Mouse (Mus musculus) gastrocnemius, adult 8-10 months (tissue): ENCODE measurements around the gene Prodh2. TPM values are rescaled to one million over a fixed set of nuclear protein-coding genes. Genes with fewer than 3 reads are reported as not detected.

Experiments
- DNase-seq, 2 experiments: peaks; one replicate each; pipeline ENCODE4 v3.0.0; 2022; ENCODE audit warnings: low spot score in 2 of 2
- microRNA-seq: library from miRNA; unstranded; fragments of <30 nt; microRNA quantifications from one replicate; pipeline ENCODE4 v1.2.0, GENCODE M21; 2022
- total RNA-seq, 4 experiments: library from RNA; stranded (reverse); gene quantifications; 2 replicates each; pipeline ENCODE4 v1.2.4; 2022

Prodh2 gene
- total RNA-seq, 4 experiments from 2014 or later: not detected

DNA sequence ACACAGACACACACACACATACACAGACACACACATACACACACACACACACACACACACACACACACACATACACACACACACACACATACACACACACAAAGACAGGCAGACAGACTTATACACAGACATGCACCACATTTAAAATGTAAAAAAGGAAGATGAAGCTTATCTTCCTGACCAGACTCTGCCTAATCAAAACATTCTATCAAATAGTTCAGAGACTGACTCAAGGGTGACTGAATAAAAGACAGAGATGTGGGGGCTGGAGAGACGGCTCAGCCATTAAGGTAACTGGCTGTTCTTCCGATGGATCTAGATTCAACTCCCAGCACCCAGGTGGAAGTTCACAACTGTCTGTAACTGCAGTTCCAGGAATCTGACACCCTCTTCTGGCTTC, 50.9 kb downstream of the Prodh2 start:
- no peak for DNase-seq

DNA sequence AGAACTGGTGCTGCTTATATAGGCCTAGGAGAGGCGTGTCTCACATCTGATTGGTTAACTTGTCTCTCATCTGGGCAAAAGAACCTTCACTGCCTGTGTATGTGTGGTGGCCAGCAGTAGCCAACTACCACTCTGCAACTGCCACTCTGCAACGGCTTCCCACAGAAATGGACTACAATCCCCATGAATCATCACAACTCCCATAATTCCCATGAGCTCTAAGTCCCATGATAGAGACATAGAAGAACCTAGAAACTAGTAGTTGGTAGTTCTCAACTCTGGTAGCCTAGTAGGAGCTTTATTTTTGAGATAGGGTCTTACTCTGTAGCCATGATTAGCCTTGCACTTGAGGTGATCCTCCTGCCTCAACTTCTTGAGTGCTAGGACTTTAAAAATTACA, 56.5 kb downstream of the Prodh2 start:
- DNase-seq: no peak

DNA sequence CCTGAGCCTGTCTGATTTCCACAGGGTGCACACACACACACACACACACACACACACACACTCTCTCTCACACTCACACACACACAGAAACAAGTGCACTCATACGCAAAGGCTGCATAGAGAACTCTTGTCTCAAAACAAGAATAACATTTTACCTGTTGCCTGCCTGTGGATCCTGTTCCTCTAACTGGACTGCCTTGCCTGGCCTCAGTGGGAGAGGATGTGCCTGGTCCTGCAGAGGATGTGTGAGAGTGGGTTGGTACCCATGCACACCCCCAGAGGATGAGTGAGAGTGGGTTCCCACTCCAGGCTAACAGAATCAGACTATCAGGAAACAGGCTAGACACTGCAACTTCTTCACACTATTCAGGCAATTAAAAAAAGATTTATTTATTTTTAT, 57.2 kb downstream of the Prodh2 start:
- DNase-seq: no peak

DNA sequence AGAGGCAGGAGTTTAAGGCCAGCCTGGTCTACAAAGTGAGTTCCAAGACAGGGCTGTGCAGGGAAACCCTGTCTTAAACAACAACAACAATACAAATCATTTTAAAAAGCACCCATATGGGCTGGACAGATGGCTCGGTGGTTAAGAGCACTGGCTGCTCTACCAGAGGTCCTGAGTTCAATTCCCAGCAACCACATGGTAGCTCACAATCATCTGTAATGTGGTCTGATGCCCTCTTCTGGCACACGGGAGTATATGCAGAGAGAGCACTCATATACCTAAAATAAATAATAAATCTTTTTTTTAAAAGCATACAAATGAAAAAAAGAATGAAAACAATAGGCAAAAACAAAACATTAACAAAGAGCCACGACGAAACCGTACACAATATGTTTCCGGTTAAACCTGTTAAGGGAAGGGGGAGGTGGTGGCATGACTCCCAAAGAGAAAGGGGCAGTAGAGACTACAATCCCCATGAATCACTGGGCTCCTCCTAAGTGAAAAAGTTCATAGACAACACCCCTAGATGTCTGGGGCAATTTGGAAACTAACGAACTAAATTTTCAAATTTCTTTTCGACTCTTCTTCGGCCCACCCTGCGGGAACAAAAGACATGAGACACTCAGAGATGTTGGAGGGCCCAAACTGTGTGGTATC, 58.2 kb downstream of the Prodh2 start:
- DNase-seq: no peak

DNA sequence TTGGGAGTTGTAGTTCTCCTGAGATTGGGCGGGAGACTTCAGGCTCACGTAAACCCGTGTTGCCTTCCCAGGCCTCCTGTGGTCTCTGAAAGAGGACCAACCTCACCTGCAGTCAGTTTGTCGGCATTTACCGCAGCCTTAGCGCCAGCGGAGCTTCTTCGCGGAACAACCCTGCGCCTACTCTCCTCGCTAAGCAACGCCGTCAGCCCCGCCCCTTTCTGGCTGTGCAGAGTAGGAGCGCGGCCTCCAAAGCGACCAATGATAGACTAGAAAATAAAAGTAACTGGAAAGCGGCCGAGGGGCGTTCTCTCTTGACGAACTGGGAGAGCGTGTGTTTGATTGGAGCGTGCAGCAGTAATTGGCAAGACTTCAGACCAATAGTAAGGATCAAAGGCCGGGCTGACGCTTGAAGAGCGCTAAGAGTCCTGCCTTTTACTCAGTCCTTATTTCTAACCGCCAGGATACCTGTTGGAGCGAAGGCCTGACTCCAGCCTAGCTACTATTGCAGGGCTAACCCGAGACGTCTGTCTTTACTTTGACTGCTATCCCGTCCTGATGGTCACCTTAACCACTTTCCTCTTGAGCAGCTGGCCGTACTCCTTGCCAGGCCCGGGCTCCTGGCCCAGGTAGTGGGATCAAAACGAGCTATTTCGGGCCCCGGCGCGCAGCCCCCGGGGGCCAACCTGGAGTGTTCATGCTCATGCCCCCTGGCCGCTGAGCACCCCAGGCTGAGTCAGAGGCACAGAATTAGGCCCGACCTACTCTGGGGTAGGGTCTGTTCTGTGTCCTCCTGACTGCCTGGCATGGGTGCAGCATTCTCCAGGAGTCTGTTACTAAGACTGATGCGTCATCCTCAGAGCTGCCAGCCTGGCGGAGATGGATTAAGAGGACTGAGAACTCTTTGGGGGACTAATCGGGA, 58.9 kb downstream of the Prodh2 start, which contains the start of the genes Hspb6 and Proser3:
Gene Hspb6, plus strand, starts transcription at position 77 of the 919 bp plus-strand sequence.
Gene Proser3, minus strand, starts transcription at position 198 of the 919 bp plus-strand sequence.
- peak; percentile 95 to 96 for DNase-seq

DNA sequence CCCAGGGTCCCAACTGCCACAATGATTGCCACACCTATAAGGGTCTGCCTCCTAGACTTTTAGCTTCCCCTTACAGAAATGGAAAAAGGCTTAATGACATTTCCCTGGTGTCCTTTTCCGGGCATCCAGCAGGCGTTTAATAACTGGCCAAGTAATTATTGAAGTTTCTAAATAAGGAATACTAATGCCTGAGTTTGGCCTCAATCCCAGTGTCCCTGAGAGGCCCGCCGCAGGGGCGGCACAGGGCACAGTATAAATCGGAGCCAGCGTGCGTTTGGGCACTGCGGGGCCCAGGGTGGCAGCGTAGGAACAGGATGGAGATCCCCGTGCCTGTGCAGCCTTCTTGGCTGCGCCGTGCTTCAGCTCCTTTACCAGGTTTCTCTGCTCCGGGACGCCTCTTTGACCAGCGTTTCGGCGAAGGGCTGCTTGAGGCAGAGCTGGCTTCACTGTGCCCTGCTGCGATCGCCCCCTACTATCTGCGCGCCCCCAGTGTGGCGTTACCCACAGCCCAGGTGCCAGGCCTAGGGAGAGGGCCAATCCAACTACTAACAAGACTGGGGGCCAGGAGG, 59.7 kb downstream of the Prodh2 start:
- DNase-seq: peak; percentile 50 to 72

DNA sequence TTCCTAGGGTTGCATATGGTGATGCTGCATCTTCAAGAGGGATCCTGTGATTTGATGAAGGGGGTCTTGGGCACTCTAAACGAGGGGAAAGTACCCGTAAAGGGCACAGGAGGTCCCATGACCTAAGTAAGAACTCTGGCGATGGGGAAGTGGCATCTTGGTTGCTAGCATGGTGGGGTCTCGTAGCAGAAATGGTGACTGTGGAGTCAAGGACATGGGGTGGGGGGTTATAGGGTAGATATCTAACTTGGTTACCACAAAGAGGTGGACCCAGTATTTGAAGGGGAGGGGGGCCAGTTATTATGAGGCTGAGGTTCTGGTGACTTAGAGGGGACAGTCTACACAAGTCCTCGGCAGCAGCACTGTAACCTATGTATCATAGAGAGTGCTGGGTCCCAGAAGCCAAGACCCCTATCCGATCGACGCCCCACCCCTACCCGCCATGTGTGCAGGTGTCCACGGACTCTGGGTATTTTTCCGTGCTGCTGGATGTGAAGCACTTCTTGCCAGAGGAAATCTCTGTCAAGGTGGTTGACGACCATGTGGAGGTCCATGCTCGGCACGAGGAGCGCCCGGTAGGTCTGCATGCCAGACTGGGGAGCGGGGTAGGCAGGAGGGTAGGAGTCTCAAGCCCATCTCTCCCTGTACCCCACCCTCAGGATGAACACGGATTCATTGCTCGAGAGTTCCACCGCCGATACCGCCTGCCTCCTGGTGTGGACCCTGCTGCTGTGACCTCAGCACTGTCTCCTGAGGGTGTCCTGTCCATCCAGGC, 60.6 kb downstream of the Prodh2 start:
- no peak for DNase-seq

DNA sequence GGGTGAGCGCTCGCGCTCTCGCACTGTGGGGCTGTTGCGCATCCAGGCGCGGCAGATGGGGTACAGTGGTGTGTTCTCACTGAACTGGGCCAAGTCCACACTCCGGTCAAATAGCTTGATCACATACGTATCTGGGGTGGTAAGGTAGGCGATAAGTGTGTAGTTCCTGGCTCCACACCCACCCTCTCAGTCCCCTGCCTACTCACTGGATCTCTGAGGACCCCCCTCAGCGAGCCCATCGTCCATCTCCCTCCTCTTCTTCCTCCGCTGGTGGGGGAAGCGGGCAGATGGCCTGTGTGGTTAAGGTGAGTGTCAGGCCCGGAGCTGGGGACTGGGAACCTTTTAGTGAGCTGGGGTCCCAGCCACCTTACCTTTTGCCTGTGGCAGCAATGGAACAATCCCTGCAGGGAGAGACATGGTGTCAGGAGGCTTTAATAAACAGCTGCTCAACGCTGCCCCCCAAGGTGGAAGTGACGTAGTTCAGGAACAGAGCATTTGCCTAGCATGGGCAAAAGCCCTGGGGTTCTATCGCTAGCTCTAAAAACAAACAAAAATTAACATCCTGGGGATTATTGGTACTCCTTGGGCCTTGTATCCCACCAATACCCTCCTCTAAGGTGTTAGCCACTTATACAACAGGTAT, 63.6 kb downstream of the Prodh2 start:
- DNase-seq: no peak

DNA sequence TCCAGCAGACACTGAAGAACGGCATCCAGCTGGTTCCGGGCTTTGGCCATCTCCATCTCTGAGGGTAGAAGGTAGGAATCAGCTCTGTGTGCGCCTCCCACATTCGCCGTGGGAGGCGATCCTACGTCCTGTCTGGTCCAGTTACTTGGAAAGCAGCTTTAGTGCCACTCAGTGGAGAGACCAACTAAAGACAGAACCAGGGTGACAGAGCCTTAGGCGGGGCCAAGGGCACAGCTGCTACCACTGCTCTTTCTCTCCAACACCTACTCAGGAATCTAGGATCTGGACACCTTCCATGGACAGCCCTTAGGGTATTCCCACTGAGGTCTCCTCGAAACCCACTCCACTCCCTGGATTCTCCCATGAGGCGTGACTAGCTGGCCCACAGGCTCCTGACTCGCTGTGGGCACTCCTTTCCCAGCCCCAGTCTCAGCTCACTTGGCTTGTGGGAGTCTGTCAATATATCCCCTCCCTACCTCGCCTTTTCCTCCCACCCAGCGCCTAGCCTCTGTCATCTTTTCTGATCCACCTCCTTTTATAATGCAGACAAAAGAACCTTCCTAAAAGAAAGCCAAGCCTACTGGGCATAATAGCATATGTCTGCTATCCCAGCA, 64.6 kb downstream of the Prodh2 start:
- DNase-seq: no peak

DNA sequence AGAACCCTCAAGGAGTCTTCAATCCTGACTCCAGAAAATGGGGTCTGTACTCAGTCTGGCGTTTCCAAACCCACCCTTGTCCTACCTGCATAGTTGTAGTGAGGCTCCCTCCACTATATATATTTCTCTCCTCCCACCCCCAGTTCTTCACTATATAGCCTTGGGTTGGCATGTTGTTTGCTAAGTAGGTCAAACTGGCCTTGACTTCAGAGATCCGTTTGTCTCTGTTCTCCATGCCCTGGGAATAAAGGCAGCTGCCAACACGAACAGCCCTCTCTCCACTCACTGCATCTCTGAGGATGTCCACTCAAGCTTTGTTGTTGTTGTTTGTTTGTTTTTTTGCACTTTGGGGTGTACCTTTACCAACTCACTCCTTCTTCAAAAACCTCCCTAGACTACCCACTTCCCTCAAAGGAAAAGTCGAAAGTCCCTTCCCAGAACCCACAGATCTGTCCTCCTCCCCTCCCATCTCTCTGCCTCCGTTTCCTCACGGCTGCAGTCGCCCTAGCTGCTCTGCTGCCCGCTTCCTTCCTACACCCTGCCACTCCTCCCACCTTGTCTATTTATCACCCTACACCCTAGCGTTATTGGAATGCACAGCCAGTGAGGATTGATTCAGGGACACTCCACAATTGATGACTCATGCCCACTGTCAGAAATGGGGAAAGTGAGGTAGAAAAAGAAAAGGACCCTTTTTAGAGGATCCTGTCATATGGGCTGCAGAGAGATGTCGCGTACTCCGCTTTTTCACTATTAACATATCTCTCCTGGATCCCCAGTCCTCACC, 65.4 kb downstream of the Prodh2 start:
- DNase-seq: no peak

DNA sequence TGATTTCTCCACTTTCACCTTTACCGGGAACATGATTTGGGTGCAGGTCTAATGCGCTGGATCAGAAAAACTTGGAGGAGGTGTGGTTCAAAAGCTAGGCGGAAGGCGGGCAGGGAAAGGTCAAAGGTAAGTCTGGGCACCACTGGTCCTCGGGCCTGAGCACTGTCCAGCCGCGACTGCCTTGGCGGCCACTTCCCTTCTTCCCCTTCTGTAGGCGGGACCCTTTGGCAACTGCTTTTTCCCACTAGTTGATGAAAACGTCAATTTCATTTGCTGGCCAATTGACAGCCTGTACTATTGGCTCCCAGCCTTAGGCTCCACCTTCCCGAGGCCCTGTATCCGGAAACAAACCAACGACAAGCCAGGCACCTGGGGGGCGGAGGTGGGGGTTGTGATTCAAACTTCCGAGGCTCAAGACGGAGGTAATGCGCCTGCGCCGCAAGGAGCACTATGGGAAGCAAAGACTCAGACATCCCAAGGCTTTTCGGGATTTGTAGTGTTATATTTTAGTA, 66.1 kb downstream of the Prodh2 start, which contains the start of gene Lin37:
Gene Lin37, minus strand, starts transcription at position 396 of the 512 bp plus-strand sequence.
- peak; percentile 98 to 99 for DNase-seq

DNA sequence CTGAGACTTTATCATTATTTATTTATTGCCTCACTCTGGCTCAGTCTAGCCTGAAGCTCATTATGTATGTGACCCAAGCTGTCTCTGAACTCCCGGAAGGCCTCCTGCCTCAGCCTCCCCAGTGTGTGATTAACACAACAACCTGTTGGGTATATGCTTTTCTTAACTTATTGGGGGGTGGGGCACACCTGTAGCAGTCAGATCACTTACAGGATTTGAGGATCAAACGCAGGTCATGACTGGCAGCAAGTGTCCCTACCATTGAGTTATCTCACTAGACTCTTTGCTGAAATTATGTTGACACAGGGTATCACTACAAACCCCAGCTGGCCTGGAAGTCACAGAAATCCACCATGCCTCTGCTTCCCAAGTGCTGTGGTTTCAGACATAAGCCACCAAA, 66.9 kb downstream of the Prodh2 start:
- DNase-seq: no peak

DNA sequence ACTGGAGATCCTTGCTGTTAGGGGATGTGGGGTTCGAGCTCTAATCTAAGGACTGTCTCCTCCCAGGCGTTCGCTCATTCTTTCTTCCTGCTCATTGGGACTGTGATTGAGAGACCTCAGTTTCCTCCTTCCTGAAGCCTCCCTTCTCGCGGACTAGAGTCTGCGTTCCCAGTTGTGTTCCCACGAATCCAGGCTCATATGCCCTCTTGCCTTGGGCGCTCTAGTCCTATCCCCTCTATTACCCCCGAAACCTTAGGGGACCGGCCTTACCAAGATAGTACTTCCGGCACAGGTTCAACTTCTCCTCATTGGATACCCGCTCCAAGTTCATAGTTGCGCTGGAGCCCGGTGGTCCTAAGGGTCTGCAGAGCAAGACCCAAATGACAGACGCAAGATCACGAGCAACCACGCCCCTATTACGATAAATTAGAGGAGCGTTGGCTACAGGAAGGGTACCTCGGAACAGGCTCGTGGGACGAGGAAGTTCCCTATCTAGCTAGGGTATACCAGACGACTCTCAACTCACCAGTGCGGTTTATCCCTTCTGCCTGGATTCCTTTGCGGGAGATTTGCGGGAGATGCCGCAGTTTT, 69.2 kb downstream of the Prodh2 start:
- no peak for DNase-seq

Small RNAs within 50 kb of the gene (microRNA-seq; reads per million reads assigned to microRNA genes)
- 5.0 reads per million for gene Gm38670

Other genes with a start within 250 kb of the Prodh2 start
- not detected for gene Thap8, start 213.5 kb upstream of the Prodh2 start, total RNA-seq
- gene Wdr62, start 213.2 kb upstream of the Prodh2 start, total RNA-seq: 1 to 10 TPM in 3 of 4 experiments, under 1 TPM in 1; 0.90 to 2.3 (median 1.4) TPM
- gene Clip3, start 201.9 kb upstream of the Prodh2 start, total RNA-seq: 1 to 10 TPM; 1.1 to 7.3 (median 3.4) TPM
- gene Alkbh6, start 184.9 kb upstream of the Prodh2 start, total RNA-seq: 10 to 100 TPM; 21.4 to 31.1 (median 26.4) TPM
- 1 to 10 TPM in 2 of 4 experiments, under 1 TPM in 1, not detected in 1; 0.73 to 1.7 (median 1.3) TPM for gene Syne4, start 178.8 kb upstream of the Prodh2 start, total RNA-seq
- under 1 TPM; 0.32 to 0.92 (median 0.53) TPM for gene E130208F15Rik, start 171.9 kb upstream of the Prodh2 start, total RNA-seq
- gene Sdhaf1, start 169.7 kb upstream of the Prodh2 start, total RNA-seq: 1 to 10 TPM; 5.9 to 8.7 (median 7.5) TPM
- 1 to 10 TPM; 4.5 to 7.5 (median 5.6) TPM for gene Lrfn3, start 130.8 kb upstream of the Prodh2 start, total RNA-seq
- 1 to 10 TPM in 2 of 4 experiments, under 1 TPM in 2; 0.82 to 5.5 (median 2.1) TPM for gene Tyrobp, start 79.9 kb upstream of the Prodh2 start, total RNA-seq
- not detected for gene Hcst, start 73.8 kb upstream of the Prodh2 start, total RNA-seq
- under 1 TPM in 1 of 4 experiments, not detected in 3; 0.40 TPM for gene Nfkbid, start 71.9 kb upstream of the Prodh2 start, total RNA-seq
- 1 to 10 TPM in 1 of 4 experiments, under 1 TPM in 3; 0.46 to 1.5 (median 0.71) TPM for gene Aplp1, start 48.1 kb upstream of the Prodh2 start, total RNA-seq
- not detected for gene Kirrel2, start 35.9 kb upstream of the Prodh2 start, total RNA-seq
- gene Nphs1, start 35.3 kb upstream of the Prodh2 start, total RNA-seq: not detected
- gene Arhgap33, start 41.4 kb downstream of the Prodh2 start, total RNA-seq: under 1 TPM; 0.09 to 0.72 (median 0.27) TPM
- gene Hspb6, start 58.6 kb downstream of the Prodh2 start, total RNA-seq: 1,000 to 10,000 TPM in 3 of 4 experiments, 100 to 1,000 TPM in 1; 959 to 1,157 (median 1,030) TPM
- 1 to 10 TPM; 2.6 to 6.2 (median 3.7) TPM for gene Proser3, start 58.7 kb downstream of the Prodh2 start, total RNA-seq
- 10 to 100 TPM in 3 of 4 experiments, 1 to 10 TPM in 1; 8.1 to 12.4 (median 11.0) TPM for gene Lin37, start 66.2 kb downstream of the Prodh2 start, total RNA-seq
- gene U2af1l4, start 69.7 kb downstream of the Prodh2 start, total RNA-seq: 10 to 100 TPM; 53.4 to 57.5 (median 56.9) TPM
- gene Gm49396, start 69.7 kb downstream of the Prodh2 start, total RNA-seq: 1 to 10 TPM in 3 of 4 experiments, under 1 TPM in 1; 0.56 to 1.9 (median 1.5) TPM
- 100 to 1,000 TPM; 140 to 149 (median 146) TPM for gene Psenen, start 70.0 kb downstream of the Prodh2 start, total RNA-seq
- under 1 TPM; 0.31 to 0.85 (median 0.65) TPM for gene Igflr1, start 71.8 kb downstream of the Prodh2 start, total RNA-seq
- 10 to 100 TPM; 10.9 to 15.2 (median 13.0) TPM for gene Kmt2b, start 95.1 kb downstream of the Prodh2 start, total RNA-seq
- not detected for gene Zbtb32, start 105.3 kb downstream of the Prodh2 start, total RNA-seq
- under 1 TPM in 1 of 4 experiments, not detected in 3; 0.20 TPM for gene Upk1a, start 119.2 kb downstream of the Prodh2 start, total RNA-seq
- gene Cox6b1, start 132.5 kb downstream of the Prodh2 start, total RNA-seq: 1,000 to 10,000 TPM; 1,165 to 1,556 (median 1,355) TPM
- not detected for gene Etv2, start 142.2 kb downstream of the Prodh2 start, total RNA-seq
- 10 to 100 TPM; 35.6 to 41.1 (median 38.5) TPM for gene Rbm42, start 156.7 kb downstream of the Prodh2 start, total RNA-seq
- 1 to 10 TPM; 2.0 to 4.3 (median 4.0) TPM for gene Haus5, start 171.4 kb downstream of the Prodh2 start, total RNA-seq
- gene Pmis2, start 178.0 kb downstream of the Prodh2 start, total RNA-seq: 1 to 10 TPM; 1.9 to 3.4 (median 2.9) TPM
- gene 2200002J24Rik, start 205.3 kb downstream of the Prodh2 start, total RNA-seq: not detected
- gene Atp4a, start 218.6 kb downstream of the Prodh2 start, total RNA-seq: 1 to 10 TPM in 1 of 4 experiments, under 1 TPM in 1, not detected in 2; 0.31 to 1.4 TPM
- 100 to 1,000 TPM; 215 to 260 (median 249) TPM for gene Tmem147, start 235.9 kb downstream of the Prodh2 start, total RNA-seq